Mouse (Mus musculus) lung, adult 2 months (tissue): ENCODE measurements around the gene Galntl6.

Experiments
- CTCF ChIP-seq: fragments of 200-500 bp; IDR thresholded peaks from 2 replicates; pipeline ENCODE4 v1.5.1; 2011; ENCODE audit warnings: mild to moderate bottlenecking, low read length, control low read depth; ENCODE audit not compliant: insufficient read depth
- POLR2A ChIP-seq: fragments of 200-500 bp; IDR thresholded peaks from 2 replicates; pipeline ENCODE4 v1.6.1; 2011; ENCODE audit warnings: low read depth, mild to moderate bottlenecking, control low read depth, low read length, borderline replicate concordance; ENCODE audit errors: extremely low read depth

GRCm38 (mm10) chr8:57955501-57955900 is 956.9 kb downstream of the Galntl6 start:
- no peak for TF ChIP-seq POLR2A
- TF ChIP-seq CTCF, result no peak
